Mouse (Mus musculus) CH12F3 (cell line): ENCODE measurements around the gene Rnf11.

Source experiments
- in situ Hi-C: fragments of 300-500 bp; cut with MboI; formaldehyde crosslinking; loops from 2 replicates; pipeline ENCODE4 v1.14.3; 2020; ENCODE audit warnings: low sequenced_read_pairs

Gene Rnf11

DNA sequence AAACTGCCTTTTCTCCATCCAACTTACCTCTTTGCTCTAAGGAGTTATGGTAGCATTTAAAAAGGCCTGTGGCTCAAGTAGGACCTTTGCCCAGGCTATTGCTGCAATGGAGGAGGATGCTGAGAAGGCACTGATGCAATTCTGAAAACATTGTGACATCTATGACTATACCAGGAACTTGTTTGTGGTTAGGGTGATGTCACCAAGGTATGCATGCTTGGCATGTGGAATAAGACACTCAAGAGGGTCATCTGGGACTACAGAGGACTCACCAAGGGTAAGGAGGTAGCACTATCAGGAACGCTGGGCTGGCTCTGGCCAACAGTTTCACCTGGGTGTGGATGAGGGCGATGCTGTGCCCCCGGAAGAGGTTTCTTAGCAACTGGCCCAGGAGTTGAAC lies at the start of gene Rnf11:
Rnf11 (minus strand) TSS at position 108 of the 400 bp plus-strand sequence.
- in situ Hi-C loops: no loop called here

- in situ Hi-C loops: no loop called here
Measured at GRCm38 (mm10) chr4:109531111-109531510, 46.6 kb upstream of the Rnf11 start, which contains the start of gene 4930522H14Rik. Gene 4930522H14Rik (minus strand): TSS chr4:109531297.

GRCm38 (mm10) chr4:109530245-109530816 lies 45.8 kb upstream of the Rnf11 start:
- in situ Hi-C loops: no loop called here

- in situ Hi-C loops: no loop called here
Measured at GRCm38 (mm10) chr4:109504885-109505284, 20.4 kb upstream of the Rnf11 start.

- in situ Hi-C loops: no loop called here
Measured at GRCm38 (mm10) chr4:109498476-109498875, 13.9 kb upstream of the Rnf11 start.

GRCm38 (mm10) chr4:109493581-109493980 lies 9.1 kb upstream of the Rnf11 start:
- in situ Hi-C loops: no loop called here

- in situ Hi-C loops: no loop called here
Measured at GRCm38 (mm10) chr4:109488812-109489211, 4.3 kb upstream of the Rnf11 start.

- in situ Hi-C loops: no loop called here
Measured at GRCm38 (mm10) chr4:109482701-109483100, 1.8 kb downstream of the Rnf11 start.

DNA sequence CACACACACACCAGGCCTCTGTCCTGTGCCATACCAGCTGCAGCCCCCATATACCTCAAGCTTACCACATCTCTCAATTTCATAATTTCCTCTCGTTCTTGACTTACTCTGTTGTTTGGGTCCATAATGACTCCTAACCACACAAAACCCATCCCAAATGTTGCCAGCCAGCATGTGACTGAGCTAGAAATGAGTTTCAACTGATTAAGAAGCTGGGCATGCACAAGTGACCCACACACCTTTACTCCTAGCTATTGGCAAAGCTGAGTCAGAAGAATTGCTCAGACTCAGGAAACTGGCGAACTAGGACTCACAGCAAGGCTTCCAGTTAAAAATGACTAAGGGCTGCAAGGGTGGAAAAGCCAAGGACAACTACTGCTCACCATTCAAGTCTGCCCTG lies 3.1 kb downstream of the Rnf11 start:
- in situ Hi-C loops: no loop called here

- in situ Hi-C loops: no loop called here
Measured at GRCm38 (mm10) chr4:109477454-109477853, 7.1 kb downstream of the Rnf11 start.

- in situ Hi-C loops: no loop called here
Measured at GRCm38 (mm10) chr4:109476554-109477014, 7.9 kb downstream of the Rnf11 start.

DNA sequence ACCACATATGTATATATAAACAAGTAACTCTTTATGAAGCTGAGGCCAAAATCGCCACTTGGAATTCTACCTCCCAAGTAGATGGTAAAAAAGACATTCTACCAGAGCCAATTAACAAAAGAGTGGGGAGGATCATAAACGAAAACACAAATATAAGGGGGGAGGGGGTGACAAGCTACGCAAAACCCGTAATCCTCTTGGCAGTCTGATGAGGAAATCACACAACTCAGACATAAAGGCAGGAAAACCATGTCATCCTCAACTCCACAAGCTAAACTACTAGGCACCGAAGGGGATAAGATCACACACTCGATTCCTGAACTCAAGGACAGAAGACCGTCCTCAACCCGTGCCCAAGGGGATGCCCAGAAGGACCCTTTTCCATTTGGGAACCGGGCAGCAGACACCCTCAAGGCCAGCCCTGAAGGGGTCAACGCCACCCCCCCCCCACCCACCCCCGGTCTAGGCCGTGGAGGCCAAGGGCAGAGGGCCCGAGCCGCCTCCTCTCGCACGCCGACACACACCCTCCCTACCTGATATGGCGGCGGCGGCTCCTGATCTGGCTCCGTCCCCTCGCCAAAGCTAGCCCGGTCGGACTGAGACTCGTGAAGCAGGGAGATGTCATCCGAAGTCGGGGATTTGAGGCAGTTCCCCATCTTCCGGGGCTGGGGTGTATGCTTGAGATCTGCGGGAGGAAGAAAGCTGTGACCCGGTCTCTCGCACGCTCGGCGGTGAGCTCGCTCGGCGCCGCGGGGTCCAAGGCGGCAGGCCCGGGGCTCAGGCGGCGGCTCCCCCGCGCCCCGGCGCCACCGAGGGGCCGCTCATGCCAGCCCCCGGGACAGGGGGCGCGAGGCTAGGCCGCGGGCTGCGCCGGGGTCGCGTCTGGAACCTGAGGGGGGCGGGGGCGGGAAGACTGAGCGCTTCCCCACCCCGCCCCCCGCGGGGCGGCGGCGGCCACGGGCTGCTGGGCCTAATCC lies 8.7 kb downstream of the Rnf11 start:
- in situ Hi-C loops: no loop called here

- in situ Hi-C loops: no loop called here
Measured at GRCm38 (mm10) chr4:109475078-109475477, 9.4 kb downstream of the Rnf11 start.

DNA sequence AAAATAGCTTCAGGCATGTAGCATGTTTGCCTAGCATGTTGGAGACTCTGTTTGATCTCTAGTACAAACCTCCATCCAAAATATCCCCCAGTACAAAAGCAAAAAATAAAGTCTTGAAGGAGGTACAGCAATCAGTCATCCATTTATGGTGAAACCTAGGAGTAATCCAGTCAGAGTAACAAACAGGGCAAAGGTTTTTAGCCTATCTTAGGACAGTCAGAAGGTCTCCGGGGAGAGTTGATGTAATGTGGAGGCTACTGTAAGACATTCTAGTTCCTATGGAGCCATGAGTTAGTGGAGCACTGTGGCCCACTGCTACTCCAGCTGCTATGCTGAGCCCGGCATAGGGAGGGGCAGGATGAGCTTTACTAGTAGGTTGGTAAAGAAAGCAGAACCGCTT lies 12.0 kb downstream of the Rnf11 start:
- in situ Hi-C loops: no loop called here

- in situ Hi-C loops: no loop called here
Measured at GRCm38 (mm10) chr4:109471606-109472005, 12.9 kb downstream of the Rnf11 start.

- in situ Hi-C loops: no loop called here
Measured at GRCm38 (mm10) chr4:109467687-109468086, 16.8 kb downstream of the Rnf11 start.

- in situ Hi-C loops: no loop called here
Measured at GRCm38 (mm10) chr4:109463892-109464291, 20.6 kb downstream of the Rnf11 start.

- in situ Hi-C loops: no loop called here
Measured at GRCm38 (mm10) chr4:109460421-109461179, 23.9 kb downstream of the Rnf11 start.

- in situ Hi-C loops: no loop called here
Measured at GRCm38 (mm10) chr4:109456821-109457220, 27.7 kb downstream of the Rnf11 start.

- in situ Hi-C loops: no loop called here
Measured at GRCm38 (mm10) chr4:109448531-109448930, 36.0 kb downstream of the Rnf11 start.

DNA sequence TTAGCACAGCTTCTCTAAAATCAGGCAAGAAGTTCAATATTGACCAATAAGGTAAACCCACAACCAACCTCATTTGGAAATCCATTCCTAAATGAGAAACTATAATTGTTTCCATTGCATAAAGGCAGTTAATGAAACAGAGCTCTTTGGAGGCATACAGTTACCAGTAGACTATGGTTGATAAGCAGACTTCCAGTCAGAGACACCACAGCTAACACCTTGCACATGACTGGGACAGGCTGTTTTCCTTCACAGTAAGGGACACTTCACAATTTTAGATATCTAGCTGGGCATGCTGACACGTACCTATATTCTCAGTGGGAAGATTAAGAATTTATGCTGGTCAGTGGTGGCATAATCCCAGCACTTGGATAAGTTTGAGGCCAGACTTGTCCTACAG lies 38.6 kb downstream of the Rnf11 start:
- in situ Hi-C loops: no loop called here
